Mouse (Mus musculus): ENCODE data around the gene Spdl1. TPM values are rescaled to one million over a fixed set of nuclear protein-coding genes. Genes with fewer than 3 reads are reported as not detected.
A peak's percentile ranks its signal among the peaks of the same experiment; 100 is the strongest.

Gene Spdl1
- total and polyA plus RNA-seq, 3 experiments = 24.2 to 36.3 TPM; not detected in 1

- Histone ChIP-seq H3K36me3 (ENCODE audit: control insufficient read depth in 1 of 2, insufficient read depth in 2 of 2, low read length in 2 of 2) (peaks cover 0 to 7% of the 10 kb centered on the region in 2 experiments; a peak in 2 of 4 replicates), H3K79me2 (ENCODE audit: control insufficient read depth, insufficient read depth, low read length, poor library complexity) (no peaks in the 10 kb centered on the region), H3K4me3 (ENCODE audit: control insufficient read depth in 1 of 2, insufficient read depth in 1 of 2, low read depth in 2 of 2, low read length in 2 of 2) (no peak overlapping the region), H3K9ac (ENCODE audit: control insufficient read depth, low read depth, low read length, poor library complexity, severe bottlenecking) (no peak overlapping the region), H3K4me1 (ENCODE audit: control insufficient read depth in 1 of 2, insufficient read depth in 2 of 2, low read length in 2 of 2) (peaks cover 0 to 3% of the 10 kb centered on the region in 2 experiments; a peak in 1 of 4 replicates), H3K27ac (ENCODE audit: control insufficient read depth, low read depth, low read length) (no peak overlapping the region), H3K27me3 (ENCODE audit: control insufficient read depth in 1 of 2, insufficient read depth in 2 of 2, low read length in 2 of 2) (peaks cover 6 to 9% of the 10 kb centered on the region in 2 experiments), H3K9me3 (replicated peaks; ENCODE audit: insufficient read depth, low read length) (no peaks in the 10 kb centered on the region)
- DNase-seq (ENCODE audit: low read depth, low spot score) = no peak
- no peak for TF ChIP-seq POLR2AphosphoS2 (IDR thresholded peaks at IDR 0.05; ENCODE audit: low read length)
- no peak for TF ChIP-seq SIN3A (IDR thresholded peaks at IDR 0.05; ENCODE audit: low read length)
- TF ChIP-seq NRF1 (IDR thresholded peaks at IDR 0.05; ENCODE audit: insufficient read depth, low read depth, low read length, poor library complexity, severe bottlenecking) = no peak
Measured at GRCm38 (mm10) chr11:34839051-34839450, 5.6 kb upstream of the Spdl1 start.

GRCm38 (mm10) chr11:34836272-34836671 is 2.8 kb upstream of the Spdl1 start:
- peaks cover 0 to 14% of the 10 kb centered on the region in 2 experiments; a peak in 2 of 4 replicates for H3K36me3 ChIP-seq (ENCODE audit: control insufficient read depth in 1 of 2, insufficient read depth in 2 of 2, low read length in 2 of 2)
- peaks cover 17% of the 10 kb centered on the region for H3K79me2 ChIP-seq (ENCODE audit: control insufficient read depth, insufficient read depth, low read length, poor library complexity)
- DNase-seq (ENCODE audit: low read depth, low spot score) = peak; percentile 53
- H3K4me3 ChIP-seq (ENCODE audit: control insufficient read depth in 1 of 2, insufficient read depth in 1 of 2, low read depth in 2 of 2, low read length in 2 of 2) = no peak overlapping the region
- H3K9ac ChIP-seq (ENCODE audit: control insufficient read depth, low read depth, low read length, poor library complexity, severe bottlenecking) = no peak overlapping the region
- no peaks in the 10 kb centered on the region for H3K9me3 ChIP-seq (replicated peaks; ENCODE audit: insufficient read depth, low read length)
- peaks cover under 1 to 3% of the 10 kb centered on the region in 2 experiments; a peak in 3 of 4 replicates for H3K27me3 ChIP-seq (ENCODE audit: control insufficient read depth in 1 of 2, insufficient read depth in 2 of 2, low read length in 2 of 2)
- no peak overlapping the region for H3K27ac ChIP-seq (ENCODE audit: control insufficient read depth, low read depth, low read length)
- peaks cover 0 to 8% of the 10 kb centered on the region in 2 experiments; a peak in 2 of 4 replicates for H3K4me1 ChIP-seq (ENCODE audit: control insufficient read depth in 1 of 2, insufficient read depth in 2 of 2, low read length in 2 of 2)
- TF ChIP-seq USF1 (IDR thresholded peaks at IDR 0.05; ENCODE audit: low read depth, low read length) (no peak), MXI1 (IDR thresholded peaks at IDR 0.05; ENCODE audit: low read depth, low read length) (no peak), ZC3H11A (IDR thresholded peaks at IDR 0.05; ENCODE audit: low read depth, low read length) (peak; percentile 29; the same call in 1 of the 2 replicates), UBTF (IDR thresholded peaks at IDR 0.05; ENCODE audit: borderline replicate concordance, insufficient read depth, low read depth, low read length) (no peak), SMC3 (IDR thresholded peaks at IDR 0.05; ENCODE audit: low read depth, low read length) (peak; percentile 50), CHD2 (IDR thresholded peaks at IDR 0.05; ENCODE audit: low read length) (no peak), CTCF (IDR thresholded peaks at IDR 0.05 in 2 of 3, conservative IDR thresholded peaks at IDR 0.05 in 1 of 3; ENCODE audit: control insufficient read depth in 1 of 3, insufficient read depth in 1 of 3, low read depth in 2 of 3, low read length in 3 of 3, poor library complexity in 1 of 3, severe bottlenecking in 1 of 3) (peak in 2 of 3 experiments; percentile 34 to 63; a peak in 4 of 6 replicates), TBP (IDR thresholded peaks at IDR 0.05; ENCODE audit: low read depth, low read length) (no peak), RAD21 (IDR thresholded peaks at IDR 0.05; ENCODE audit: low read depth, low read length) (peak; percentile 61)

- peak overlapping the region; percentile 49 to 85 for H3K4me3 ChIP-seq (ENCODE audit: control insufficient read depth in 1 of 2, insufficient read depth in 1 of 2, low read depth in 2 of 2, low read length in 2 of 2)
- H3K9me3 ChIP-seq (replicated peaks; ENCODE audit: insufficient read depth, low read length) = no peaks in the 10 kb centered on the region
- peaks cover 23% of the 10 kb centered on the region for H3K79me2 ChIP-seq (ENCODE audit: control insufficient read depth, insufficient read depth, low read length, poor library complexity)
- no peak for TF ChIP-seq JUND (IDR thresholded peaks at IDR 0.05; ENCODE audit: low read depth, low read length)
- TF ChIP-seq MXI1 (IDR thresholded peaks at IDR 0.05; ENCODE audit: low read depth, low read length) = no peak
- no peak for TF ChIP-seq E2F4 (IDR thresholded peaks at IDR 0.05; ENCODE audit: borderline replicate concordance, low read depth, low read length)
- TF ChIP-seq NRF1 (IDR thresholded peaks at IDR 0.05; ENCODE audit: insufficient read depth, low read depth, low read length, poor library complexity, severe bottlenecking) = no peak
- no peak for TF ChIP-seq TCF12 (IDR thresholded peaks at IDR 0.05; ENCODE audit: low read depth, low read length)
- TF ChIP-seq ETS1 (IDR thresholded peaks at IDR 0.05; ENCODE audit: low read depth, low read length) = no peak
- no peak for TF ChIP-seq NELFE (IDR thresholded peaks at IDR 0.05; ENCODE audit: low read depth, low read length)
- TF ChIP-seq CTCF (IDR thresholded peaks at IDR 0.05 in 2 of 3, conservative IDR thresholded peaks at IDR 0.05 in 1 of 3; ENCODE audit: control insufficient read depth in 1 of 3, insufficient read depth in 1 of 3, low read depth in 2 of 3, low read length in 3 of 3, poor library complexity in 1 of 3, severe bottlenecking in 1 of 3) = no peak
- no peak for TF ChIP-seq HCFC1 (IDR thresholded peaks at IDR 0.05; ENCODE audit: low read depth, low read length)
- no peak for TF ChIP-seq MAX (IDR thresholded peaks at IDR 0.05; ENCODE audit: low read length)
- no peak for TF ChIP-seq RCOR1 (IDR thresholded peaks at IDR 0.05; ENCODE audit: low read depth, low read length)
- TF ChIP-seq UBTF (IDR thresholded peaks at IDR 0.05; ENCODE audit: borderline replicate concordance, insufficient read depth, low read depth, low read length) = no peak
- TF ChIP-seq POLR2AphosphoS5 (IDR thresholded peaks at IDR 0.05; ENCODE audit: borderline replicate concordance, low read depth, low read length) = no peak
- no peak for TF ChIP-seq SMC3 (IDR thresholded peaks at IDR 0.05; ENCODE audit: low read depth, low read length)
- no peak for TF ChIP-seq BHLHE40 (IDR thresholded peaks at IDR 0.05; ENCODE audit: borderline replicate concordance, low read depth, low read length)
- no peak for TF ChIP-seq TAL1 (IDR thresholded peaks at IDR 0.05; ENCODE audit: low read length)
- TF ChIP-seq CHD2 (IDR thresholded peaks at IDR 0.05; ENCODE audit: low read length) = no peak
- TF ChIP-seq EP300 (IDR thresholded peaks at IDR 0.05; ENCODE audit: low read depth in 1 of 2, low read length in 2 of 2) = no peak
- no peaks in the 10 kb centered on the region for H3K27me3 ChIP-seq (ENCODE audit: control insufficient read depth in 1 of 2, insufficient read depth in 2 of 2, low read length in 2 of 2)
- H3K27ac ChIP-seq (ENCODE audit: control insufficient read depth, low read depth, low read length) = no peak overlapping the region
- DNase-seq (ENCODE audit: low read depth, low spot score) = peak; percentile 42
- peak overlapping the region; percentile 45 for H3K9ac ChIP-seq (ENCODE audit: control insufficient read depth, low read depth, low read length, poor library complexity, severe bottlenecking)
- H3K4me1 ChIP-seq (ENCODE audit: control insufficient read depth in 1 of 2, insufficient read depth in 2 of 2, low read length in 2 of 2) = peaks cover 0 to 8% of the 10 kb centered on the region in 2 experiments; a peak in 2 of 4 replicates
- H3K36me3 ChIP-seq (ENCODE audit: control insufficient read depth in 1 of 2, insufficient read depth in 2 of 2, low read length in 2 of 2) = peaks cover 2 to 14% of the 10 kb centered on the region in 2 experiments; a peak in 3 of 4 replicates
Measured at GRCm38 (mm10) chr11:34832678-34833077, 763 bp downstream of the Spdl1 start.

Data from MEL (cell line).